Mouse (Mus musculus): Measurements from ENCODE around the gene Atf6b. TPM values are rescaled to one million over a fixed set of nuclear protein-coding genes. Genes with fewer than 3 reads are reported as not detected.

Gene Atf6b
- total and polyA plus RNA-seq, 2 experiments from 2014 or later, result 57.4 to 83.0 TPM

DNA sequence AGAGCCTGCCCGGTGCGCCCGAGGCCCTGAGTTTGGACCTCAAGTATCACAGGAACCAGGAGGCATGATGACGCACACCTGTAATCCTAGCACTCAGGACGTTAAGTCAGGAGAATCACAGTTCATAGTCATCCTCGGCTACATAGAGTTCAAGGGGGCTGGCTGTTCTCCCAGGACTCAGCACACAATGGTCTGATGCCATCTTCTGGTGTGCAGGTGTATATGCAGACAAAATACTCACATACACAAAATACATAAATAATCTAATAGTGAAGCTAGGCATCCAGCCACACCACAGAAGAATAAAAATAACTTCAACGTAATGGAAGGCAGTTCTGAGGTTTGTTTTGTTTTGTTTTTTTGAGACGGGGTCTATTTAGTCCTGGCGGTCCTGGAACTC, 23.8 kb upstream of the Atf6b start:
- H3K4me3 ChIP-seq (ENCODE audit: low read depth, low read length), result no peak overlapping the region
- no peak for DNase-seq (ENCODE audit: low spot score)
- H3K9me3 ChIP-seq (ENCODE audit: low read length), result no peaks in the 10 kb centered on the region
- H3K27me3 ChIP-seq (ENCODE audit: insufficient read depth, low read length), result no peaks in the 10 kb centered on the region
- no peak overlapping the region for H3K4me2 ChIP-seq (ENCODE audit: low read depth, low read length, poor library complexity, severe bottlenecking)
- no peak for ATAC-seq (ENCODE audit: low FRiP score)
- peaks cover 6% of the 10 kb centered on the region for H3K4me1 ChIP-seq (ENCODE audit: insufficient read depth, low read length)
- no peak overlapping the region for H3K9ac ChIP-seq (replicated peaks; ENCODE audit: low read length, poor library complexity, severe bottlenecking)
- WGBS, result 84% methylated on average over 9 of the region's 9 CpGs
- no peak overlapping the region for H3K27ac ChIP-seq (ENCODE audit: low read depth, low read length)
- peaks cover 11% of the 10 kb centered on the region for H3K36me3 ChIP-seq (ENCODE audit: insufficient read depth, low read length)
- peak; percentile 51 for TF ChIP-seq CTCF (IDR thresholded peaks at IDR 0.05)

GRCm38 (mm10) chr17:34624981-34625380, 22.0 kb upstream of the Atf6b start:
- no peak overlapping the region for H3K27ac ChIP-seq (ENCODE audit: low read depth, low read length)
- TF ChIP-seq CTCF (IDR thresholded peaks at IDR 0.05), result no peak
- peaks cover 16% of the 10 kb centered on the region for H3K4me1 ChIP-seq (ENCODE audit: insufficient read depth, low read length)
- H3K4me2 ChIP-seq (ENCODE audit: low read depth, low read length, poor library complexity, severe bottlenecking), result no peak overlapping the region
- H3K36me3 ChIP-seq (ENCODE audit: insufficient read depth, low read length), result peaks cover 11% of the 10 kb centered on the region
- ATAC-seq (ENCODE audit: low FRiP score), result no peak
- H3K9me3 ChIP-seq (ENCODE audit: low read length), result no peaks in the 10 kb centered on the region
- H3K9ac ChIP-seq (replicated peaks; ENCODE audit: low read length, poor library complexity, severe bottlenecking), result no peak overlapping the region
- H3K27me3 ChIP-seq (ENCODE audit: insufficient read depth, low read length), result no peaks in the 10 kb centered on the region
- WGBS, result 96% methylated on average over 3 of the region's 3 CpGs
- DNase-seq (ENCODE audit: low spot score), result no peak
- H3K4me3 ChIP-seq (ENCODE audit: low read depth, low read length), result no peak overlapping the region

DNA sequence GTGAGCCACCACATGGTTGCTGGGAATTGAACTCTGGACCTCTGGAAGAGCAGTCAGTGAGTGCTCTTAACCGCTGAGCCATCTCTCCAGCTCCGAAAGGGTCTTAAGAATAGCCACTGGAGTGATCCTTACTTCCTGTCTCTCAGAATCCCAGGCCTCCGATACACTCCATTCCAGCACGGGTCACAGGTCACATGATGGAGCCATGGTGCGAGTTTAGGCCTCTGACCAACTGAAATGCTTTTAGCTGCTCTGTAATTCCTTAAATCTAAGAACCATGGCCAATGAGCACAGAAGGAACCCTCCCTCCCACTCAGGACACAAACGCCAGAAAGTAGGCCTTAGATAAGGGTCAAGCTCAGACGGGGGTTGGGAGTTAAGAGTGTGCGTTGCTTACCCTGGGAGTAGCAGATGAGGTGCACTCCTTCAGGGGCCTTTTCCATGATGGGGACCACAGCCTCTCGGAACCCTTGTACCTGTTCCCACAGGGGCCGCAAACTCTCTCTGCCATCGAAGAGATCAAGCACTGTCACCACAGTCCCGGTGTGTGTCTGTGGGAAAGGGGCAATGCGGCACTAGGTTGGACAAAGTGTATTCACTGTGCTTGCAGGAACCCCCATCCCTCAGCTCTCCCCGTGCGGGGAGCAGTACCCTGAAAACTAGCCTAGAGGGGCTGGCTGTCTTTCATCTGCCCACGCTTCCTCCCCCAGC, 20.7 kb upstream of the Atf6b start:
- H3K4me1 ChIP-seq (ENCODE audit: insufficient read depth, low read length), result peaks cover 16% of the 10 kb centered on the region
- H3K9me3 ChIP-seq (ENCODE audit: low read length), result no peaks in the 10 kb centered on the region
- peak overlapping the region; percentile 58 for H3K9ac ChIP-seq (replicated peaks; ENCODE audit: low read length, poor library complexity, severe bottlenecking)
- ATAC-seq (ENCODE audit: low FRiP score) (no peak), DNase-seq (ENCODE audit: low spot score) (no peak)
- WGBS, result 52% methylated on average over 16 of the region's 16 CpGs
- H3K27me3 ChIP-seq (ENCODE audit: insufficient read depth, low read length), result no peaks in the 10 kb centered on the region
- peak overlapping the region; percentile 89 for H3K4me2 ChIP-seq (ENCODE audit: low read depth, low read length, poor library complexity, severe bottlenecking)
- H3K4me3 ChIP-seq (ENCODE audit: low read depth, low read length), result peak overlapping the region; percentile 74
- TF ChIP-seq CTCF (IDR thresholded peaks at IDR 0.05), result no peak
- H3K27ac ChIP-seq (ENCODE audit: low read depth, low read length), result peak overlapping the region; percentile 92
- peaks cover 7% of the 10 kb centered on the region for H3K36me3 ChIP-seq (ENCODE audit: insufficient read depth, low read length)

- Histone ChIP-seq H3K4me2 (ENCODE audit: low read depth, low read length, poor library complexity, severe bottlenecking) (peak overlapping the region; percentile 89), H3K27ac (ENCODE audit: low read depth, low read length) (peak overlapping the region; percentile 92), H3K4me3 (ENCODE audit: low read depth, low read length) (peak overlapping the region; percentile 74), H3K9ac (replicated peaks; ENCODE audit: low read length, poor library complexity, severe bottlenecking) (peak overlapping the region; percentile 58), H3K4me1 (ENCODE audit: insufficient read depth, low read length) (peaks cover 19% of the 10 kb centered on the region), H3K9me3 (ENCODE audit: low read length) (no peaks in the 10 kb centered on the region), H3K27me3 (ENCODE audit: insufficient read depth, low read length) (no peaks in the 10 kb centered on the region), H3K36me3 (ENCODE audit: insufficient read depth, low read length) (peaks cover 7% of the 10 kb centered on the region)
- DNase-seq (ENCODE audit: low spot score) (peak; percentile 82), ATAC-seq (ENCODE audit: low FRiP score) (peak; percentile 47; the same call in 1 of the 2 replicates)
- 1% methylated on average over 18 of the region's 18 CpGs for WGBS
- TF ChIP-seq CTCF (IDR thresholded peaks at IDR 0.05), result peak; percentile 77
Measured at GRCm38 (mm10) chr17:34626773-34627092, 20.2 kb upstream of the Atf6b start.

GRCm38 (mm10) chr17:34627093-34627942, 19.6 kb upstream of the Atf6b start:
- peaks cover 7% of the 10 kb centered on the region for H3K36me3 ChIP-seq (ENCODE audit: insufficient read depth, low read length)
- peaks cover 20% of the 10 kb centered on the region for H3K4me1 ChIP-seq (ENCODE audit: insufficient read depth, low read length)
- peak overlapping the region; percentile 65 for H3K9ac ChIP-seq (replicated peaks; ENCODE audit: low read length, poor library complexity, severe bottlenecking)
- ATAC-seq (ENCODE audit: low FRiP score), result peak; percentile 80
- H3K4me3 ChIP-seq (ENCODE audit: low read depth, low read length), result peak overlapping the region; percentile 74
- H3K9me3 ChIP-seq (ENCODE audit: low read length), result no peaks in the 10 kb centered on the region
- H3K27ac ChIP-seq (ENCODE audit: low read depth, low read length), result peak overlapping the region; percentile 92
- peak overlapping the region; percentile 89 for H3K4me2 ChIP-seq (ENCODE audit: low read depth, low read length, poor library complexity, severe bottlenecking)
- under 1% methylated on average over 37 of the region's 45 CpGs for WGBS
- no peak; the same call in 1 of the 2 replicates for TF ChIP-seq CTCF (IDR thresholded peaks at IDR 0.05)
- H3K27me3 ChIP-seq (ENCODE audit: insufficient read depth, low read length), result no peaks in the 10 kb centered on the region
- peak; percentile 95 for DNase-seq (ENCODE audit: low spot score)
